Mouse (Mus musculus) limb, embryonic 15.5 days (tissue): ENCODE results near the gene Adcy4. TPM values are rescaled to one million over a fixed set of nuclear protein-coding genes. Genes with fewer than 3 reads are reported as not detected.

ENCODE experiments used
- ATAC-seq: fragments of 200-750 bp; cut with Nextera tagmentation; 2 replicates; pipeline ENCODE4 v1.8.0; 2017; ENCODE audit warnings: low read depth, moderate TSS enrichment; ENCODE audit not compliant: insufficient number of reproducible peaks, low FRiP score, low TSS enrichment
- H3K27ac ChIP-seq: fragments of 300-500 bp; sonication (generic); 2 replicates; pipeline ENCODE4 v1.5.1; 2015; ENCODE audit warnings: moderate library complexity, mild to moderate bottlenecking, inconsistent platforms
- H3K27me3 ChIP-seq: fragments of 300-500 bp; sonication (generic); 2 replicates; pipeline ENCODE4 v1.6.1; 2015; ENCODE audit warnings: inconsistent platforms
- H3K36me3 ChIP-seq: fragments of 300-500 bp; sonication (generic); 2 replicates; pipeline ENCODE4 v1.6.1; 2015; ENCODE audit warnings: inconsistent platforms
- H3K4me1 ChIP-seq: fragments of 300-500 bp; sonication (generic); 2 replicates; pipeline ENCODE4 v1.6.1; 2015; ENCODE audit warnings: inconsistent platforms
- H3K4me2 ChIP-seq: fragments of 300-500 bp; sonication (generic); 2 replicates; pipeline ENCODE4 v1.6.1; 2015; ENCODE audit warnings: mild to moderate bottlenecking, inconsistent platforms
- H3K4me3 ChIP-seq: fragments of 300-500 bp; sonication (generic); 2 replicates; pipeline ENCODE4 v1.5.1; 2015; ENCODE audit warnings: mild to moderate bottlenecking, inconsistent platforms
- H3K9ac ChIP-seq: fragments of 300-500 bp; sonication (generic); 2 replicates; pipeline ENCODE4 v1.6.1; 2015; ENCODE audit warnings: inconsistent platforms
- H3K9me3 ChIP-seq: fragments of 300-500 bp; sonication (generic); 2 replicates; pipeline ENCODE4 v1.6.1; 2016; ENCODE audit warnings: inconsistent platforms
- WGBS: fragments of 180-500 bp; shearing (Covaris S2); methylation state at CpG from one replicate; pipeline ENCODE4 v1.1.7; 2015; 5-methylcytosine and 5-hydroxymethylcytosine counted together
- polyA plus RNA-seq: library from polyadenylated mRNA; unstranded; fragments of >200 nt; fragmentation: Nextera tagmentation; extraction: Ambion mirVana; gene quantifications from 2 replicates; pipeline ENCODE4 v1.2.1, GENCODE M21; 2015

The Adcy4 gene
- polyA plus RNA-seq, 1 experiment from 2014 or later, result 21.3 TPM

DNA sequence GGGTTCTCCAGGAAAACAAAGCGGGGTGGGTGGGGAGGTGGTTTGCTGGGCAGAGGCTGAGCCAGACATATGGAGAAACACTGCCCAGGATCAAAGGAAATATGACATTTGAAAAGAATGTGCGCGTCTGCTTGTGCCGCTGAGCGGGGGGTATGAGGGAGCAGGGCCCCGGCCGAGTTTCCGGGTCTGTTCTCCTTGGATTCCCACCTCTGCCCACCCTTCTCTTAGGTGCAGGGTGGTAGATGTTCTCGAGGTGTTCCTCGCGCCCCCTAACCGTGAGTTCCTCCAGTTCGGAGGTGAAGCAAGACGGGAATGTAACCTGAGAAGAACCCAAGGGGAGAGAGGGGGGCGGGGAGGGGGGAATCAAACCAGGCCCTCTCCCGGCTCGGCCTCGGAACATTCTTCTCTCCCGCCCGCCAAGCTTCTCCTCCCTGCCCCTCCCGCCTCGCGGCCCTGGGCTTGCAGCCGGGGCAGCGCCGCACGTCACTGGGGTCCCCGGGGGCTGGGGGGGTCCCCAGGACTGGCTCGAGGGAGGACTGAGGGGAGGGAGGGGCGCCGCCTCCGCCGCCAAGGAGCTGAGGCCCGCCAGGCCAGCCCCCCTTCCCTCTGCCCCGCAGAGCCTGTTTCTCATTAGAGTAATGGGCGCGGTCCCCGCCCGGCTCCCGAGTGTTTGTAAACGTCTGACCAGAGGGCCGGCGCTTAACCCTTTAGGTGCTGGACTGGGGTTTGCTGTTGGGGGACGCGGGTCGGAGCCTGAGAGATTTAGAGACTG lies 39.3 kb upstream of the Adcy4 start, which contains the start of gene Nfatc4:
TSS of gene Nfatc4 (plus strand) at position 154 of the 772 bp plus-strand sequence.
- WGBS, result under 1% methylated on average over 42 of the region's 46 CpGs
- H3K27ac ChIP-seq, result peak within 1 kb of the TSS; percentile 99
- peak within 1 kb of the TSS; percentile 63 for H3K9ac ChIP-seq
- no peaks in the 10 kb centered on the region for H3K9me3 ChIP-seq
- no peaks in the 10 kb centered on the region for H3K27me3 ChIP-seq
- peaks cover 11% of the 10 kb centered on the region for H3K36me3 ChIP-seq
- peaks cover 35% of the 10 kb centered on the region for H3K4me1 ChIP-seq
- H3K4me2 ChIP-seq, result peak within 1 kb of the TSS; percentile 75
- peak within 1 kb of the TSS; percentile 72 for H3K4me3 ChIP-seq
- ATAC-seq, result peak; percentile 83

DNA sequence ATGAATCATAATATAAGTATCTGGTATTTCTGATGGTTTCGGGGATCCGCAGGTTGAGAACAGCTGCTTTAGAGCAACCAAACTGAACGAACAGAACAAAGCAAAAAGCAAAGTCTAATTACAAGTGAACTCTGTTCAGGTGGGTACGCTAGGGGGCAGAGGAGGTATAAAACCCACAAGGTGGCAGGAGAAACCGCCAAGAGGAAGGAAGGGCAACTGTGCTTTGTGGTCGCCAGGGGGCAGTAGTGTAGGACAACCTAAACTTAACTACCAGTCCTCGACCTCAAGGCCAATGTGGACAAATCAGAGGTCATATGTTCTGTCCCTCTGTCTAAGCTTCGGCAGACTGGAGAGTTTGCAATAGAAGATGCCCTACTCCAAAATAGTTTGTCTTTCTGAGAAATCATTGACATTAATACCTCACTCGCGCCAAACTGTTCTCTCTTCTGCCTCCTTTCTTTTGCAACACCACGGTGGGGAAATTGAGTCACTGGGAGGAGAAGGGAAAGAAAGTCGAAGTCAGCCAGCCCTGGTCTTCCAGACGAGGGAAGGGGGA lies 38.6 kb upstream of the Adcy4 start:
- peak overlapping the region; percentile 63 for H3K9ac ChIP-seq

DNA sequence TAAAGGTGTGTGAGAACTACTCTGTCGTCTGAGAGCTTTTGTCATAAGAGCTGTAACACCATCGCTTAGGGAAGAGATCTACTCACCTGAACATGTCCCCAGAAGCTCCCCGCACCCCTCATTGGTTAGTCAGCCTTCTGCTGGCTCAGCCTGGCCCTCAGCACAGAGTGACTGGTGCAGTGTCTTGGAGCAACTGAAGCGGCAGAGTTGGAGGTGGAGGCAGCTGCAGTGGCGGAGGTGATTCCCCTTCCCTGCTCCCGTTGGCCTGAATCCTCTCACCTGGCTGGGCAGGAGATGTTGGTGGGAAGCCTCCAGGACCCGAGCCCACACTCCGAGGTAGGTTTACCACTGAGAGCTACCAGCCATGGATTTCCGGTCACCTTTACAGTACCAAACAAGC lies 36.7 kb upstream of the Adcy4 start:
- Histone ChIP-seq H3K4me2 (no peak overlapping the region), H3K27ac (no peak overlapping the region), H3K36me3 (no peaks in the 10 kb centered on the region), H3K27me3 (no peaks in the 10 kb centered on the region), H3K4me3 (no peak overlapping the region), H3K4me1 (peaks cover 14% of the 10 kb centered on the region), H3K9ac (no peak overlapping the region), H3K9me3 (no peaks in the 10 kb centered on the region)
- no peak for ATAC-seq
- WGBS, result 81% methylated on average over 9 of the region's 9 CpGs

More for the DNA sequence above, 38.6 kb upstream of the Adcy4 start:
- peak overlapping the region; percentile 75 for H3K4me2 ChIP-seq
- peaks cover 29% of the 10 kb centered on the region for H3K4me1 ChIP-seq
- H3K27ac ChIP-seq, result peak overlapping the region; percentile 99
- 0 out of 2 replicates have a peak, but pooled peaks cover 6% of the 10 kb centered on the region for H3K36me3 ChIP-seq
- WGBS, result 2% methylated on average over 13 of the region's 13 CpGs
- ATAC-seq, result no peak
- H3K9me3 ChIP-seq, result no peaks in the 10 kb centered on the region
- H3K27me3 ChIP-seq, result no peaks in the 10 kb centered on the region
- peak overlapping the region; percentile 72 for H3K4me3 ChIP-seq

DNA sequence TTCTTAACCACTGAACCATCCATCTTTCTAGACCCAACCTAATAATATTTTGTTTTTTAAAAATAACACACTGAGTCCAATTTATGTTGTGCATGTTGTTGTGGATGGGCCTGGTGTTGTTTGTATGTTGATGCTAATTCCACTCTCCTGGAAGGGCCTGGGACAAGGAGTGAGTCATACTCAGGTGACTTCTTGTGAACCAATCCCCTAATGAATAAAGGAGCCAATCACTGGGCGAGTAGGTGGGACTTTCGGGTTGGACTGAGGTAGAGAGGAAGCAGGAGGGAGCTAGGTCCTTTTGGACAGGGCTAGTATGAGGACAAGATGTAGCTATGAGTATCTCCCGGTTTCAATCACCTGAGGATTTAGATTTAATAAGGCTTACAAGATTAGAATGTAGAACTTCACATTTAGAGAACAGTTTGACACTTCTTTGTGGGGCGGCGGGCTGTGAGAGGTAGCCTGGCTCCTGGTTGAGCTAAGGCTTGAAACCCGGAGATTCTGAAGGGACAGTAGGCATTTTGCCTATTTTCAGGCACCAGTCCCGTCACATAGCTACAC lies 36.0 kb upstream of the Adcy4 start:
- peaks cover 19% of the 10 kb centered on the region for H3K4me1 ChIP-seq
- H3K4me2 ChIP-seq, result no peak overlapping the region
- H3K9me3 ChIP-seq, result no peaks in the 10 kb centered on the region
- H3K27me3 ChIP-seq, result no peaks in the 10 kb centered on the region
- no peak overlapping the region for H3K27ac ChIP-seq
- no peaks in the 10 kb centered on the region for H3K36me3 ChIP-seq
- 77% methylated on average over 7 of the region's 7 CpGs for WGBS
- H3K4me3 ChIP-seq, result no peak overlapping the region
- no peak overlapping the region for H3K9ac ChIP-seq
- no peak for ATAC-seq

DNA sequence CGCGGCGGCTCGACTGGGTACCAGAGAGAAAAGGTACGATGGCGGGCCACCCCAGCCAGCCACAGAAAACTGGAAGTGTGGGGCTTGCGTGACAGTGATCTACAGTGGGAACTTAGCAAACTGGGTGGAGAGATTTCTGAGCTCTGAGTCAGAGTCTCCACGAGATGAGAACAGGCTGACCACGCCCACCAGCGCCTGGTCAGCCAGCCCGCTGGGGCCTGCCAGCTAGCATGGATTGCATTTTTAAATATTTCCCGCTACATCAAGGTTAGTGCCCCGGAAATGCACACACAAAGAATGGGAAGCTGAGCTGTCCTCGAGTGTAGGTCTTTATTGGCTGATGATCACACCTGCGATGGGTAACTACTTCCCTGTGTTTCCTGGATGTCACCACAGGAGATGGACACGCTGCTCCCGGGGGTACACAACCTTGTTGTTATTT lies 31.4 kb upstream of the Adcy4 start:
- H3K9ac ChIP-seq, result peak overlapping the region; percentile 8; the same call in 1 of the 2 replicates
- H3K4me3 ChIP-seq, result peak overlapping the region; percentile 43
- peak overlapping the region; percentile 50 for H3K4me2 ChIP-seq
- no peak for ATAC-seq
- H3K27me3 ChIP-seq, result no peaks in the 10 kb centered on the region
- no peaks in the 10 kb centered on the region for H3K9me3 ChIP-seq
- no peaks in the 10 kb centered on the region for H3K36me3 ChIP-seq
- H3K27ac ChIP-seq, result no peak overlapping the region; the same call in 1 of the 2 replicates
- peaks cover 5% of the 10 kb centered on the region; the same call in 1 of the 2 replicates for H3K4me1 ChIP-seq
- WGBS, result 25% methylated on average over 17 of the region's 17 CpGs

DNA sequence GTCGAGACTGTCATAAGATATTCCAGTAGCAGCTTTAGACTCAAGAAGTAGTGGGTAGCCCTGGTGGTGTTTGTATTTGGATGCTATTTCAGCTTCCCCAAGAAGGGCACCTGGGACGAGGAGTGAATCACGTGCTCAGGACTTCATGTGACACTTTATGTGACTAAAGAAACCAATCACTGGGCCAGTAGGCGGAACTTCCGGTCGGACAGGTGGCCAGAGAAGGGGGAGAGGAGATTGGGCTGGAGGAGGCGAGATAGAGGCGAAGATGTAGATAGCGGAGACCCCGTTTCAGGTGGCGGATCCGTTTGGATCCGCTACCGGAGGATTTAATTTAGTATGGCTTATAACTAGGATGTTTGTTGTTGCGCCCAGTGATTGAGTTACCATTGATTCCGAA lies 31.0 kb upstream of the Adcy4 start:
- ATAC-seq, result no peak
- Histone ChIP-seq H3K36me3 (no peaks in the 10 kb centered on the region), H3K9me3 (no peaks in the 10 kb centered on the region), H3K27ac (no peak overlapping the region; the same call in 1 of the 2 replicates), H3K4me3 (peak overlapping the region; percentile 43), H3K27me3 (no peaks in the 10 kb centered on the region), H3K9ac (peak overlapping the region; percentile 8; the same call in 1 of the 2 replicates), H3K4me2 (peak overlapping the region; percentile 50), H3K4me1 (peaks cover 5% of the 10 kb centered on the region; the same call in 1 of the 2 replicates)
- WGBS, result 15% methylated on average over 16 of the region's 16 CpGs

DNA sequence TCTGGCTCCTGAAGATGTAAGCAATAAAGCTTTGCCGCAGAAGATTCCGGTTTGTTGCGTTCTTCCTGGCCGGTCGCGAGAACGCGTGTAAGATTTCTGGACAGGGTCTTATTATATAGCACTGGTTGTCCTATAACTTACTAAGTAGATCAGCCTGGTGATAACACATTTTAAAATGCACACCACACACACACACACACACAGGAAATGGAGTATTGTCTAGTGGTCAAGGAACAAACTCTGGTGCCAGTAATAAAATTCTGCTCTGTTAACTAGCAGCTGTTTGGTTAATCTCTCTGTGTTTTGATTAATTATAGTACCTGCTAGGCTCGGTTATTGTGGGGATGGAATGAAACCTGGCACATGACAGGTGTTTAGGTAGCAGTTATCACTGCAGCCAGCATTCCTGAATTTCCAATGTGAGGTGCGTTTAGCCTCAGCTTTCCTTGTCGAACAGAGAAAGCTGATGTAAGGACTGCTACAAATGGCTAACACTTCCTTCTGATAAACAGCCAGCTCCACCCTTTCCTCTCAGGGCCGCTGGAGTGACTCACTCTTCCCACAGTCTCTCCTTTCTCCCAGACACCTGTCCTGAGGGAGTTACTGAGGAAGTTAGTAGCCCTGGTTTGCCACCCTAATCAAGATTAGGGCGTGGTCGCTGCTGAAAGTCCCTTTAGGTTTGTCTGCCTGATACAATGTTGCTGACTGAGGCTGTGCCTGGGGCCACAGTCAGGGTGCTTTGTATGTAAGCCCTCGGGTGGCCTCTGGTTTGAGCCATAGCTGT lies 11.7 kb upstream of the Adcy4 start:
- H3K27ac ChIP-seq, result 0 out of 2 replicates have a peak overlapping the region, but pooled peaks have one; percentile 7
- H3K4me3 ChIP-seq, result no peak overlapping the region
- WGBS, result 75% methylated on average over 15 of the region's 15 CpGs
- no peak overlapping the region for H3K4me2 ChIP-seq
- H3K9ac ChIP-seq, result no peak overlapping the region
- H3K4me1 ChIP-seq, result no peaks in the 10 kb centered on the region
- no peaks in the 10 kb centered on the region for H3K9me3 ChIP-seq
- ATAC-seq, result no peak
- H3K27me3 ChIP-seq, result no peaks in the 10 kb centered on the region
- H3K36me3 ChIP-seq, result no peaks in the 10 kb centered on the region

DNA sequence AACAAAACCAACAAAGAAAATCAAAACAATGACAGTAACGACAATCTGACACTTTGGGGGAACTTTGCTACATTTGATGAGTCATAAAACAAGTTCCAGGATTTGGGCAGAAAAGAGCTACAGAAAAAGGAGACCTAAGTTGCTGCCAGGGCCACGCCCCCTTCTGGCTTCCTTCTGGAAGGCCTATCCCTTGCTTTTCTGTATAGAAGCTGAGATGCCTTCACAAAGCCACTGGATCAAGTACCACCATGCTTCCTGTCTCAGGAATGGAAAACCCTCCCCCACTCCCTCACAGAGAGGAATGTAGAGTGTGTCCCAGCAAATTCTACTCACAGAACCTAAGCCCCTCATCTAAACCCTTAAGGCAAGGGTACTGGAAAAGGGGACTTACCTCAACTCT lies 10.1 kb upstream of the Adcy4 start:
- no peak overlapping the region for H3K4me2 ChIP-seq
- H3K9ac ChIP-seq, result no peak overlapping the region
- no peaks in the 10 kb centered on the region for H3K9me3 ChIP-seq
- no peak for ATAC-seq
- H3K36me3 ChIP-seq, result no peaks in the 10 kb centered on the region
- H3K4me1 ChIP-seq, result no peaks in the 10 kb centered on the region
- WGBS, result 53% methylated on average over 2 of the region's 2 CpGs
- H3K27ac ChIP-seq, result no peak overlapping the region
- 0 out of 2 replicates have a peak, but pooled peaks cover 5% of the 10 kb centered on the region for H3K27me3 ChIP-seq
- H3K4me3 ChIP-seq, result no peak overlapping the region

DNA sequence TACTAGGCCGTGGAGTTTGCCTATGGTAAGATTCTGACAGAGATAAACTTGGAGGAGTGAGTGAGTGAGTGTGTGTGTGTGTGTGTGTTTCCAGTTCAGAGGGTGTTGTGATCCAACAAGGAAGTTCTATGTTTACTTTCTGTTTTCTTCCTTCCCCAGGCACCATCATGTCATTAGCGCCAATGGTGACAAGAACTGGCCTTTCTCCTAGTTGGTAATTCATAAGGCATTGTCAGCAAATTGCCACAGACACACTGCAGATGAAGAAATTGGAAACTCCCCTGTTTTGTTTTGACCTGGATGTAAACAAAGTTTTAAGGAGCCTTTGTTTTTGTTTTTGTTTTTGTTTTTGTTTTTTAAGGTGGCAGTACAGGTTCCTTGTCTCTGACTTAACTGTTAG lies 9.6 kb upstream of the Adcy4 start:
- no peak for ATAC-seq
- Histone ChIP-seq H3K9me3 (no peaks in the 10 kb centered on the region), H3K27me3 (peaks cover 5% of the 10 kb centered on the region; the same call in 1 of the 2 replicates), H3K4me1 (peaks cover under 1% of the 10 kb centered on the region; the same call in 1 of the 2 replicates), H3K27ac (no peak overlapping the region), H3K36me3 (no peaks in the 10 kb centered on the region), H3K9ac (no peak overlapping the region), H3K4me2 (no peak overlapping the region), H3K4me3 (no peak overlapping the region)
- 53% methylated on average over 2 of the region's 2 CpGs for WGBS

DNA sequence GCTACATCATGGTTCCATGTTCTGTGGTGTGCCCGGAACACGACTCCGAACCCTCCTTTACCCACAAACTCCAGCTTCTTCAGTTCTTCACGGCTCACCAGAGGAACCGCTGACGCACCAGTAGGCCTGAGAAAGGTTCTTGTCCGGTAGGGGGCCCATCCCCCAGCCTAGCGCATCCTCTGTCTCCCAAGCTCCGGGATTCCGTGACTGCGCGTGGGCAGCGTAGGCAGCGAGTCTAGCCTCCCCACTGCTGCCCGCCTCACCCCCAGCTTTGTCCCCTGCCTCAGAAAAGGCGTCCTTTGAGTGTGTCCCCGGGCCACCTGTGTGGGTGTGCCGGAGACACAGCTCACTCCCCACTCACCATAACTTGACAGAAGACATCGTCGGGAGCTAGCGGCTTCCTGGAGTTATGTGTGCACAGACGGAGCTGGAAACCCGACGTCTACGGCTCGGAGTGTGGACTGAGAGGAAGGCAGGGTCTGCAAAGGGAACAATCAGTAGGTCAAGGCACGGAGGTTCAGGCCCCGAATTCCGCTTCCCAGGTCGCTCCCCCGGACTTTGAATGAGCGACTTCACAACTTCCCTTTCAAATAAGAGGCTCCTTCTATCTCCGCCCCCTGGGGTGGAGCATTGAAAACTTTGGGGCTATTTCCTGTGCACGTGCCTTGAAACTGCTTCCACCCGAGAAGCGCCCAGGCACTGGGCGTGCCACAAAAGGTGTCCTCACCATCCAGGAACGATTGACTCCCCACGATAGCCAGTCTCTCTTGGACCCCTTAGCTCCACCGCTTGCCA lies 4.6 kb upstream of the Adcy4 start, which contains the start of gene Ripk3:
TSS of gene Ripk3 (minus strand) at position 610 of the 795 bp plus-strand sequence.
- H3K4me2 ChIP-seq, result peak within 1 kb of the TSS; percentile 80
- WGBS, result 5% methylated on average over 40 of the region's 40 CpGs
- H3K9ac ChIP-seq, result peak within 1 kb of the TSS; percentile 51
- no peak for ATAC-seq
- H3K27me3 ChIP-seq, result peaks cover 36% of the 10 kb centered on the region
- H3K4me3 ChIP-seq, result peak within 1 kb of the TSS; percentile 47
- no peak within 1 kb of the TSS for H3K27ac ChIP-seq
- no peaks in the 10 kb centered on the region for H3K9me3 ChIP-seq
- H3K36me3 ChIP-seq, result 0 out of 2 replicates have a peak, but pooled peaks cover 3% of the 10 kb centered on the region
- H3K4me1 ChIP-seq, result peaks cover 16% of the 10 kb centered on the region; the same call in 1 of the 2 replicates
